25 mouse cellular contexts compared by ENCODE assay signal in genomic region chr11:43338377-43338993, GRCm38 (mm10).
"Had no signal": no experiment of that assay in that cellular context is flagged by ENCODE, and none has a peak within 500 bp of the region (broad histone marks: within the 10 kb centered on the region; RNA-seq: fewer than 3 reads in every experiment).

No protein-coding gene starts in this region.

- H3K9me3 ChIP-seq: heart, embryonic 10.5 days; heart, embryonic 12.5 days; hindbrain, embryonic 15.5 days; kidney, embryonic 15.5 days; limb, embryonic 12.5 days; liver, embryonic 13.5 days had no signal

- ATAC-seq: forebrain, postnatal 0 days; intestine, embryonic 16.5 days had no signal

- DNase-seq: forebrain, postnatal 0 days; gastrocnemius, postnatal 14 days; gastrocnemius, postnatal 36 days; heart, adult 11 months; heart, adult 2 months; heart, postnatal 10 days; heart, postnatal 4 days; kidney, adult 11 months; kidney, adult 2 months; kidney, adult 9 months; kidney, postnatal 14 days; kidney, postnatal 36 days; layer of hippocampus, adult 9-11 months; layer of hippocampus, postnatal 36 days; left cerebral cortex, postnatal 4 days; liver; liver, embryonic 13.5 days had no signal

- H3K4me2 ChIP-seq: heart, embryonic 12.5 days; hindbrain, embryonic 15.5 days; kidney, embryonic 15.5 days; limb, embryonic 12.5 days; liver, embryonic 11.5 days; liver, embryonic 13.5 days had no signal

- H3K36me3 ChIP-seq: heart, embryonic 10.5 days; heart, embryonic 12.5 days; hindbrain, embryonic 15.5 days; kidney, embryonic 15.5 days; limb, embryonic 12.5 days; liver, embryonic 13.5 days had no signal

- H3K27me3 ChIP-seq: heart, embryonic 12.5 days; hindbrain, embryonic 15.5 days; kidney, embryonic 15.5 days; liver, embryonic 13.5 days had no signal

- H3K9ac ChIP-seq: forebrain, postnatal 0 days; heart, embryonic 12.5 days; hindbrain, embryonic 15.5 days; kidney, embryonic 15.5 days; limb, embryonic 12.5 days; liver, embryonic 13.5 days had no signal

- H3K4me1 ChIP-seq: heart, embryonic 10.5 days; heart, embryonic 12.5 days; hindbrain, embryonic 15.5 days; kidney, embryonic 15.5 days; limb, embryonic 12.5 days; liver, embryonic 13.5 days had no signal

- H3K27ac ChIP-seq: heart, adult 2 months; heart, embryonic 10.5 days; hindbrain, embryonic 15.5 days; kidney, embryonic 15.5 days; kidney, postnatal 0 days; limb, embryonic 12.5 days; liver, embryonic 13.5 days had no signal

- H3K4me3 ChIP-seq: heart, adult 2 months; heart, embryonic 10.5 days; heart, embryonic 12.5 days; hindbrain, embryonic 15.5 days; kidney, embryonic 15.5 days; limb, embryonic 12.5 days; liver, embryonic 13.5 days had no signal
